Mouse (Mus musculus): ENCODE results near the gene Cmas. TPM values are rescaled to one million over a fixed set of nuclear protein-coding genes. Genes with fewer than 3 reads are reported as not detected.

The Cmas gene
- polyA plus RNA-seq, 1 experiment from 2014 or later, result 154 TPM

DNA sequence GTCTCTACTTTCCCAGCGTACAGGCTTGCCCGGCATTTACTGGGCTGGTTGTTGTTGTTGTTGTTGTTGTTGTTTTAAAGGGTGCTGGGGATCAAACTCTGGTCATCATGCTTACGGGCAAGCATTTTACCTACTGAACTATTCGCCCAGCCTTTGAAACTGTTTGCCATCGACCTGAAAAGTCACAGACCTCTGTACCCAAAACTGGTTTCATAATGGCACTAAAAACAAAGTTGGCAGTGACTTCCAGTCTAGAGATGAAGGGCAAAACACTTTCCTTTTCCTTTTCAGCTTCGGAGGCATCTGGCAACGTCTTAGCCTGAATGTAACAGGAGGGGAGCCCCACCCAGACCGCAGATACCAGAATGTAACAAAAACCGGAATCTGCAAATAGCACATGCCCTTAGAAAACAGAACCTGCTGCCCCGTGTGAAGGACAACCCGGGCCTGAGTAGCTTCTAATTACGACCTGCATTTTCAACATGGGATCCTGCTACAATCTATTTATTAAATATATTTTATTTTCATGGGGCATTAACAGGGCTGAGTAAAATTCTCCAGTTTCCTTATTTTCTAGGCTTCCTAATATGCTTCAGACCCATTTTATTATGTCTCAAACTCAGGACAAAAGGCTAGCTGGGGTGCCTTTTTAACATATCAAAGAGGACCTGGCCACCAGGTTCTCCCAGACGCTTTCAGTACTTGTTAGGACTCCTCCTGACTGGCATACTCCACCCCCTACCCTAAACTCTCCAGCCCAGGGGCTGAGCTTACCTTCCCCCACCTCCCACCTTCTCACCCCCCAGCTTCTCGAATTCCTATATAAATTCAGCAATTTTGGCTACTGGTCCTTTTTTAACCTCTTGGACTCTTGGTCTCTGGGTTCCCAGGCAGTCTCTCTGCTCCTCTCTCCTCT, 3.9 kb upstream of the Cmas start:
- 30% methylated on average over 14 of the region's 14 CpGs for WGBS (ENCODE audit: insufficient replicate concordance)
- no peaks in the 10 kb centered on the region for H3K36me3 ChIP-seq
- peaks cover 35% of the 10 kb centered on the region for H3K4me1 ChIP-seq (replicated peaks)
- no peak overlapping the region for H3K4me3 ChIP-seq (replicated peaks)
- ATAC-seq (ENCODE audit: low read depth), result no peak
- peaks cover 6% of the 10 kb centered on the region; the same call in 1 of the 2 replicates for H3K9me3 ChIP-seq (replicated peaks)
- H3K27me3 ChIP-seq, result no peaks in the 10 kb centered on the region
- H3K4me2 ChIP-seq, result peak overlapping the region; percentile 19; the same call in 1 of the 2 replicates
- H3K9ac ChIP-seq, result no peak overlapping the region
- no peak overlapping the region for H3K27ac ChIP-seq
- DNase-seq, result no peak

DNA sequence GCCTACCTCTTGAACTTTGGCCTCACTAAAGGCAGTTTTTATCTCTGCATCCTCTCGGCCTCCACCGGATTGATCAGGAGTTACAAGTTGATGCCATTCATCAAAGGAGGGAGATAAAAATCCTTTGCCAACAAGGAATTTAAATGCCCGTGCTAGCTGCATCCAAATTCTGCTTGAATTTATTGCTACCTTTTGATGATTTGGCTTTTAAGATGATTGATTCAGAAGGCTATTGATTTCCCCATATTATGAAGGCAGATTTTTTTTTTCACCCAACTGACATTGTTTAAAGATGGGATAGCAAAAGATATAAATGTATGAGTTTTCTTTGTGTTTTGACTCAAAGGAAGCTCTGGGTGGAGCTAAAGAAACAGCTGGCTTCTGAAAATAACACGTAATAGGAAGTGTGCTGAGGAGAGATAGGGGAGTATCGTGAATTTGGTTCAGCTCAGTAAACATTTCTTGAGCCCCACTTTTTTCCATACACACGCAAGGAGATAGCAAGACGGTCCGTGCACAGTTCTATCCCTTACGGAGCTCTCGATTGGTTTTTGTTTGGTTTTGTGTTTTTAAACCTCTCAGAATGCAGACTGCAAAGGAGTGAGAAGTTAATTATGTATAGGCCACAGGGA, 964 bp downstream of the Cmas start:
- DNase-seq, result peak; percentile 66
- peak; percentile 80 for ATAC-seq (ENCODE audit: low read depth)
- Histone ChIP-seq H3K4me2 (peak overlapping the region; percentile 73), H3K27ac (peak overlapping the region; percentile 99), H3K4me3 (replicated peaks) (peak overlapping the region; percentile 95), H3K9ac (peak overlapping the region; percentile 97), H3K36me3 (peaks cover 42% of the 10 kb centered on the region), H3K4me1 (replicated peaks) (peaks cover 66% of the 10 kb centered on the region), H3K27me3 (no peaks in the 10 kb centered on the region), H3K9me3 (replicated peaks) (no peaks in the 10 kb centered on the region)
- 6% methylated on average over 10 of the region's 10 CpGs for WGBS (ENCODE audit: insufficient replicate concordance)

DNA sequence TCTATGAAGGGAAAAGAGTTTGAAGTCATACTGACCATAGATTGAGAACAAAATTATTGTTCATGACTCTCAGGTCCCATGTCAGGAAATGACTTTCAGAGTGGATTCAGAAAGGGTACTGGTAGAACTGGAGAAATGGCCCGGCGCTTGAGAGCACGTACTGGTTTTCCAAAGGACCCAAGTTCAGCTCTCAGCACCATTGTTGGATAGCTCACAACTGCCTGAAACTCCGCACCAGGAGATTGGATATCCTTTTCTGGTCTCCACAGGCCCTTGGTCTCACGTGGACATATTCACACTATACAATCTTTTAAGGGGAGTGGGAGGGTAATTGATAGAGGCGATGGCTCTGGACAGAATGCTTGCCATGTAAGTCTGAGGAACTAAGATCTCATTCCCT, 1.5 kb downstream of the Cmas start:
- no peak for ATAC-seq (ENCODE audit: low read depth)
- Histone ChIP-seq H3K4me3 (replicated peaks) (peak overlapping the region; percentile 95), H3K4me1 (replicated peaks) (peaks cover 62% of the 10 kb centered on the region), H3K36me3 (peaks cover 45% of the 10 kb centered on the region), H3K4me2 (peak overlapping the region; percentile 73), H3K27ac (peak overlapping the region; percentile 99), H3K9me3 (replicated peaks) (no peaks in the 10 kb centered on the region), H3K27me3 (no peaks in the 10 kb centered on the region), H3K9ac (peak overlapping the region; percentile 97)
- 51% methylated on average over 6 of the region's 6 CpGs for WGBS (ENCODE audit: insufficient replicate concordance)
- DNase-seq, result no peak

DNA sequence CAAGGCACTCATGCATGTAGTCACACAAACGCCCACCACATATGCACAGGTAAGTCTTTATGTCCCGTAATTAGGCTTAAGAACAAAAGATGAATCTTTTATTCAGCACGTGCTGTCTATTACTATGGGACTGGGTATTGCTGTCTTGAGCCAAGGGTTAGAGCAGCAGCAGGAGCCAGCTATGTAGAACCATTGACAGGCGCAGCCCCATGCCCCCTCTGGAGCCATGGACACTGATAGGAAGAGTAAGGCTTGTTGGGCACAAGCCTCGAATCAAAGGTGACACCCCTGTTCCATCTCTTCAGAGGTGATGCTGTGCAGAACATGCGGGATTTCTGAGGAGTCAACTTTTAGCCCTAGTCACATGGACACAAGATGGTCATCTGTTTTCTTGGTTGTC, 2.1 kb downstream of the Cmas start:
- H3K4me1 ChIP-seq (replicated peaks), result peaks cover 56% of the 10 kb centered on the region
- no peaks in the 10 kb centered on the region for H3K27me3 ChIP-seq
- peak overlapping the region; percentile 95 for H3K4me3 ChIP-seq (replicated peaks)
- H3K27ac ChIP-seq, result peak overlapping the region; percentile 99
- H3K9me3 ChIP-seq (replicated peaks), result no peaks in the 10 kb centered on the region
- DNase-seq (no peak), ATAC-seq (ENCODE audit: low read depth) (no peak)
- peaks cover 48% of the 10 kb centered on the region for H3K36me3 ChIP-seq
- 88% methylated on average over 6 of the region's 6 CpGs for WGBS (ENCODE audit: insufficient replicate concordance)
- peak overlapping the region; percentile 73 for H3K4me2 ChIP-seq
- H3K9ac ChIP-seq, result peak overlapping the region; percentile 97

DNA sequence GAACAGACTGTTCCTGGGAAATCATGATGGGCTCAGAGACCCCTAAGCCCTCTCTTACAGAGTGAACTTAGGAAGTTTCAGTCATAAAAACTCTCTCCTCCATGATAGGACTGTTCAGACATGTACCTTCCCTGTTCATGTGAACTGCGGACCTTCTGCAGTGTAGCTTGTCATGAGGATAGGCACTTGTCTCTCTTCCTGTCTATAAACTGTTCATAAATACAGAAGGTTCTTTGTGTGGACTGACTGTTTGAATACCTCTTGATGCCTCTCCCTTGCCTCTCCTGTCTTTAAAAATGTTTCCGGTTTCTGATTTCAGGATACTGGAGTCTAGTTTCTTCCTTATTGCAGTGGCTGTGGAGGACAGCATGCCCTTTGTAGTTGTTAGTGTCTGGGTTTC, 3.1 kb downstream of the Cmas start:
- H3K4me1 ChIP-seq (replicated peaks), result peaks cover 51% of the 10 kb centered on the region
- H3K27me3 ChIP-seq, result no peaks in the 10 kb centered on the region
- H3K36me3 ChIP-seq, result peaks cover 58% of the 10 kb centered on the region
- DNase-seq (no peak), ATAC-seq (ENCODE audit: low read depth) (no peak)
- H3K9me3 ChIP-seq (replicated peaks), result no peaks in the 10 kb centered on the region
- H3K4me3 ChIP-seq (replicated peaks), result peak overlapping the region; percentile 95
- peak overlapping the region; percentile 73; the same call in 1 of the 2 replicates for H3K4me2 ChIP-seq
- H3K27ac ChIP-seq, result no peak overlapping the region
- peak overlapping the region; percentile 97; the same call in 1 of the 2 replicates for H3K9ac ChIP-seq
- WGBS (ENCODE audit: insufficient replicate concordance), result 85% methylated on average over 2 of the region's 2 CpGs

DNA sequence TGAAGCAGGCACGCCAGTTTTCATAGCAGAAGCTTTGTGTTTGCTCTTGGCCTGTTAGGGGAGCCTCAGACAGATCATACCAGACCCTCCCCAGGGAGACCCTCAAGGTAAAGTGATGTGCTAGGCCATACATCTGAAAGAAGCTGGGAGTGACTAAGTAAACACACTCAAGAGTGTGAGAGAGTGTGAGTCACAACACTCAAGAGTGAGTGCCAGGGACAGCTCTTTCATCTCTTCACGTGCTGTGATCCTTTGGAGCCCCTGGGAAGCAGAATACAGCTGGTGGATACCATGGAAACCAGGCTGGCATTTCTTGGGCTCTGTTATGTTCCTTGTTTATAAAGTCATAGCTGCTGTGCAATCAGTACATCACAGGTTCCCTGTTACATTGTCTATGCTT, 8.4 kb downstream of the Cmas start:
- no peak for ATAC-seq (ENCODE audit: low read depth)
- Histone ChIP-seq H3K9me3 (replicated peaks) (no peaks in the 10 kb centered on the region), H3K36me3 (peaks cover 95% of the 10 kb centered on the region), H3K4me2 (no peak overlapping the region), H3K27me3 (no peaks in the 10 kb centered on the region), H3K9ac (no peak overlapping the region), H3K4me1 (replicated peaks) (peaks cover 23% of the 10 kb centered on the region), H3K4me3 (replicated peaks) (no peak overlapping the region), H3K27ac (no peak overlapping the region)
- DNase-seq, result no peak
- 94% methylated on average over 2 of the region's 2 CpGs for WGBS (ENCODE audit: insufficient replicate concordance)

DNA sequence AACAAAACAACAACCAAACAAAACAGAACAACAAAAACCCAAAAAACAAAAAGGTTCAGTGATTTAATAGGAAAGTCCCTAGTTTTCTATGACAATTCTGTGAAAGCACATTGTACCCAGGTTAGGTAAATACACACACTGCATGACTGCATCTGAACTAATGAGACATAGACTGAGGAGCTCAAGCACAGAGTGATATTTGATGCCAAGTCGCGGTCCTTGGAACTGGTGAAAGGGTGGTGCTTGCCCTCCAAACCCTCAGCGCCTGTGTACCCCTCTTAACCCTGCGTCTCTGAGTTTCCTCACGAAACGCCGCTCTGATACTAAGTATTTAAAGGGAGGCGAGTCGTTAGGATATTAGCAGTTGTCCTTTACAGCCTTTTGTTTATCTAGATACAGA, 10.8 kb downstream of the Cmas start:
- no peak for DNase-seq
- no peaks in the 10 kb centered on the region for H3K27me3 ChIP-seq
- no peak for ATAC-seq (ENCODE audit: low read depth)
- H3K4me1 ChIP-seq (replicated peaks), result peaks cover 9% of the 10 kb centered on the region
- H3K9me3 ChIP-seq (replicated peaks), result no peaks in the 10 kb centered on the region
- H3K4me2 ChIP-seq, result no peak overlapping the region
- WGBS (ENCODE audit: insufficient replicate concordance), result 90% methylated on average over 9 of the region's 9 CpGs
- H3K36me3 ChIP-seq, result peaks cover 94% of the 10 kb centered on the region
- no peak overlapping the region for H3K9ac ChIP-seq
- H3K4me3 ChIP-seq (replicated peaks), result no peak overlapping the region
- no peak overlapping the region for H3K27ac ChIP-seq

DNA sequence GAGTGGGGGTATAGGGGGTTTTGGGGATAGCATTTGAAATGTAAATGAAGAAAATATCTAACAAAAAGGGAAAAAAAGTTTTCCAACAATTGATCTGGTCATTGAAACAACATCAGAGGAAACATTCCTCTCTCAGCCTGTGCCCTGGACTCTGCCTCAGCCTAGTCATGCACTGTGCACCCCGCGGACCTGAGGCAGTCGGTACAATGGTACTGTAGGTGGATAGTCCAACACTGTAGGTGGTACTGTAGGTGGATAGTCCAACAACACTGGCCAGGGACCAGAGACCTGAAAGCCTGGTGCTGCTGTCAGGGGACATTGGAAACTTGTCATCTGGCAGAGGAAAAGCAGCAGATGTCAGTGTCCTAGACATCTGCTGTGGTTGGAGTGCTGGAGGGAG, 13.4 kb downstream of the Cmas start:
- Histone ChIP-seq H3K36me3 (peaks cover 99% of the 10 kb centered on the region), H3K4me3 (replicated peaks) (no peak overlapping the region), H3K4me2 (no peak overlapping the region), H3K9me3 (replicated peaks) (no peaks in the 10 kb centered on the region), H3K4me1 (replicated peaks) (peaks cover 8% of the 10 kb centered on the region), H3K27me3 (no peaks in the 10 kb centered on the region), H3K27ac (no peak overlapping the region), H3K9ac (no peak overlapping the region)
- DNase-seq, result no peak
- 91% methylated on average over 3 of the region's 3 CpGs for WGBS (ENCODE audit: insufficient replicate concordance)
- no peak for ATAC-seq (ENCODE audit: low read depth)

DNA sequence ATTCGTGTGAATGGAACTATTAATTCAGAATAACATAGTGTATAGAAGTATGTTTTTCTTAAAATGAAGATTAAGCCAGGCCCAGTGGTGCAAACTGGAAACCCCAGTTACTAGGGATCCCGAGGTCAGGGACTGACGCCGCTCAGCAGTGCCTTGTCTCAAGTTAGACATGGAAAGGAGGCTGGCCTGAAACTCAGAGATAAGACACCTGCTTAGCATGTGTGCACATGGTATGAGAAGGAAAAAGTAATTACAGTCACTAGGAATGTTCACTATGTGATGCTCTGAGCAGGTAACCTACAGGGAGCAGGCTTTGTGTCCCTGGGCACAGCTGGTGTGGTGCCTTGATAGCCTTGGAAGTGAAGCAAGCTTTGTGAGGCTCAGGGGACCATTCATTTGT, 15.2 kb downstream of the Cmas start:
- peak; percentile 52 for ATAC-seq (ENCODE audit: low read depth)
- DNase-seq, result no peak
- Histone ChIP-seq H3K27ac (no peak overlapping the region), H3K4me2 (no peak overlapping the region), H3K36me3 (peaks cover 99% of the 10 kb centered on the region), H3K4me1 (replicated peaks) (peaks cover 21% of the 10 kb centered on the region), H3K27me3 (no peaks in the 10 kb centered on the region), H3K9ac (no peak overlapping the region), H3K4me3 (replicated peaks) (no peak overlapping the region), H3K9me3 (replicated peaks) (no peaks in the 10 kb centered on the region)
- 33% methylated on average over 4 of the region's 4 CpGs for WGBS (ENCODE audit: insufficient replicate concordance)

DNA sequence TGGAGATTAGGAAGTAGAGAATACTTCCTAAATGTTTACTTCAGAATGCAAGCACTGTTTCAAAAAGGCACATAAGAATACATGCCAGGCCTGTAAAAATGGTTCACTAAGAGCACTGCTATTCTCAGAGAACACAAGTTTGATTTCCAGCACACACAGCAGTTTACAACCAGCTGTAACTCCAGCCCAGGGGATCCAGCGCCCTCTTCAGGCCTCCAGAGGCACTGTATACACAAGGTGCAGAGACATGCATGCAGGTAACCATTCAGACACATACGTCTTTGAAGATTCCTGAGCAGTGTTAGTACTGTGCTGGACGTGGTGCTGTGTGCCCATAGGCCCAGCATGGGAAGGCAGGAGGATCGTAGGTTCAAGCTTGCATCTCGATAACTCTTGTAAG, 17.1 kb downstream of the Cmas start:
- peaks cover 88% of the 10 kb centered on the region for H3K36me3 ChIP-seq
- 87% methylated on average over 5 of the region's 5 CpGs for WGBS (ENCODE audit: insufficient replicate concordance)
- ATAC-seq (ENCODE audit: low read depth), result no peak

DNA sequence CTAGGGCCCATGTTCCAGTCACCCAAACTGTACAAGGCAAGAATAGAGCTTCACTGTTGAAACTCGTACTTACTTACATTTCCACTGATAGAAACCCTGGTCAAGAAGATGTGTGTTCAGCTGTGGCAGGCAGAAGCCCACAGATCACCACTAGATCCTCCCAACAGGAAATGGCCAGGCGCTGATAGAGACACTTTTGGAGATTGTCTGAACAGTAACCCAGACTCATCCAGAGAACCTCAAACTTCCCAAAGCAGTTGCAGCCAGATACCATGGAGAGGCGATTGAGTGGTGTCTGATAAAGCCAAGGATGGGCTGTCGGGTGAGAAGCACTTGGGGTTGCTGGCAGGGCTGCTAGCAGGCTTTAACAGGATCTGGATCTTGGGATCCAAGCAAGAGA, 20.4 kb downstream of the Cmas start:
- Histone ChIP-seq H3K36me3 (peaks cover 55% of the 10 kb centered on the region), H3K4me1 (replicated peaks) (peaks cover 21% of the 10 kb centered on the region), H3K9me3 (replicated peaks) (no peaks in the 10 kb centered on the region), H3K27me3 (no peaks in the 10 kb centered on the region), H3K4me3 (replicated peaks) (no peak overlapping the region), H3K27ac (0 out of 2 replicates have a peak overlapping the region, but pooled peaks have one; percentile 29), H3K4me2 (no peak overlapping the region), H3K9ac (no peak overlapping the region)
- ATAC-seq (ENCODE audit: low read depth), result peak; percentile 59
- WGBS (ENCODE audit: insufficient replicate concordance), result 8% methylated on average over 4 of the region's 4 CpGs
- no peak for DNase-seq

More for the DNA sequence above, 17.1 kb downstream of the Cmas start:
- no peak overlapping the region for H3K9ac ChIP-seq
- H3K27me3 ChIP-seq, result no peaks in the 10 kb centered on the region
- no peak overlapping the region for H3K4me3 ChIP-seq (replicated peaks)
- no peak overlapping the region for H3K27ac ChIP-seq
- DNase-seq, result no peak
- H3K4me2 ChIP-seq, result no peak overlapping the region
- H3K9me3 ChIP-seq (replicated peaks), result no peaks in the 10 kb centered on the region
- peaks cover 28% of the 10 kb centered on the region for H3K4me1 ChIP-seq (replicated peaks)

Data from liver, embryonic 13.5 days (tissue).